Mouse (Mus musculus): Measurements from ENCODE around the gene Spag9. TPM values are rescaled to one million over a fixed set of nuclear protein-coding genes. Genes with fewer than 3 reads are reported as not detected.

The Spag9 gene
- total and polyA plus RNA-seq, 3 experiments, result 21.0 to 32.1 (median 22.6) TPM

DNA sequence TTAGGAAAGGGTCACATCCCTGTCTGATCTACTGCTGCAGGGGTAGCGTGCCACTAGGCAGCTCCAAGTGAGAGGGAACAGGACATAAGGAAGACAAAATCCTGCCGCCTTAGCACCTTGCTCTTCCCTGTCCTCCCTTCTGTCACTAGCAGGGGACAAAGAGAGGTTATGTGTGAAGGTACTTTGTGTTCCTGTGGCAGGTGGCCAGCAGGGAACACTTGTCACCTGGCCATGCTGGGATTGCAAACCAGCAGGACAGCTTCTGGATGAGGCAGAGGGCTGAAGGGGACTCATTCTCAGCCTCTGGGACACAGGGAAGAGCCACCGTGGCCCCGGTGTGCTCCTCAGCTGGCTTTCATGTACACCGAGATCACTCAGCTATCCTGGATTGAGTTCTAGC is 175.8 kb downstream of the Spag9 start:
- Histone ChIP-seq H3K9ac (ENCODE audit: insufficient read depth, low read depth) (no peak overlapping the region), H3K27me3 (replicated peaks) (peaks cover 16% of the 10 kb centered on the region), H3K79me2 (replicated peaks; ENCODE audit: control insufficient read depth, extremely low read depth, insufficient read depth, poor library complexity, severe bottlenecking) (no peaks in the 10 kb centered on the region), H3K4me2 (ENCODE audit: insufficient read depth, low read depth, poor library complexity, severe bottlenecking) (no peak overlapping the region), H3K4me1 (ENCODE audit: control insufficient read depth in 1 of 2, insufficient read depth in 2 of 2) (peaks cover 8 to 13% of the 10 kb centered on the region in 2 experiments; a peak in 3 of 4 replicates), H3K9me3 (replicated peaks; ENCODE audit: low read length) (peaks cover 12% of the 10 kb centered on the region), H3K27ac (ENCODE audit: insufficient read depth, low read depth) (no peak overlapping the region), H3K36me3 (replicated peaks in 1 of 2; ENCODE audit: control insufficient read depth in 1 of 2, insufficient read depth in 1 of 2, low read length in 1 of 2) (no peaks in the 10 kb centered on the region), H3K4me3 (replicated peaks in 1 of 3; ENCODE audit: low read depth in 2 of 3, low read length in 2 of 3, poor library complexity in 1 of 3) (no peak overlapping the region)
- TF ChIP-seq EP300 (IDR thresholded peaks at IDR 0.05; ENCODE audit: low read length) (no peak), NRF1 (IDR thresholded peaks at IDR 0.05; ENCODE audit: low read depth, low read length) (no peak), POLR2A (IDR thresholded peaks at IDR 0.05; ENCODE audit: low read depth, low read length) (no peak), TCF12 (IDR thresholded peaks at IDR 0.05; ENCODE audit: low read depth, low read length) (no peak), CHD1 (IDR thresholded peaks at IDR 0.05; ENCODE audit: low read depth, low read length) (no peak), RCOR1 (conservative IDR thresholded peaks at IDR 0.05; ENCODE audit: low read depth, low read length) (no peak), ZC3H11A (IDR thresholded peaks at IDR 0.05; ENCODE audit: low read depth, low read length) (no peak)
- dilution Hi-C loops (cut with MboI; ENCODE audit: extremely low pct_ligation_motif_present, extremely low pct_unique_long_range_greater_than_20kb, low sequenced_read_pairs) (no loop called here), in situ Hi-C loops (cut with MboI; ENCODE audit: low pct_ligation_motif_present, low pct_unique_long_range_greater_than_20kb, low sequenced_read_pairs) (no loop called here)
- DNase-seq (ENCODE audit: extremely low read depth), result no peak

DNA sequence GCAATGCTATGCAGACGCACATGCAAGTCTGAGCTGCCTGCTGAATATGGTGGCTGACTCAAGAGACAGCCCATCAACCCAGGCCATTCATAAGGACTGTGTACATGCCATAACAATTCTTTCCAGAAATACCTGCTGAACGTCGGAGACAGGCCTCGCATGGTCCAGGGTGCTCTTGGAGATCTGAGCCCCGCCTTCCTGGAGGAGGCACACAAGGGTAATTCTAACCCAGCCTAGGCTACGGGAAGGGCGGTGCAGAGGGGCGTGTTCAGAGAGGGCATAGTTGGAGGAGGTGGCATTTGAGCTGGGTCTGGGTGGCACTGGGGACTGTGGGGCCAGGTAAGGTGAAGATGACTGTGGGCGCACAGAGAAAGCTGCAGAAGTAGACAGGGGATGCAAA is 176.3 kb downstream of the Spag9 start:
- Histone ChIP-seq H3K36me3 (replicated peaks in 1 of 2; ENCODE audit: control insufficient read depth in 1 of 2, insufficient read depth in 1 of 2, low read length in 1 of 2) (no peaks in the 10 kb centered on the region), H3K4me1 (ENCODE audit: control insufficient read depth in 1 of 2, insufficient read depth in 2 of 2) (peaks cover 8 to 13% of the 10 kb centered on the region in 2 experiments; a peak in 3 of 4 replicates), H3K4me3 (replicated peaks in 1 of 3; ENCODE audit: low read depth in 2 of 3, low read length in 2 of 3, poor library complexity in 1 of 3) (no peak overlapping the region), H3K9me3 (replicated peaks; ENCODE audit: low read length) (peaks cover 12% of the 10 kb centered on the region), H3K27ac (ENCODE audit: insufficient read depth, low read depth) (no peak overlapping the region), H3K27me3 (replicated peaks) (peaks cover 16% of the 10 kb centered on the region), H3K9ac (ENCODE audit: insufficient read depth, low read depth) (no peak overlapping the region), H3K4me2 (ENCODE audit: insufficient read depth, low read depth, poor library complexity, severe bottlenecking) (no peak overlapping the region), H3K79me2 (replicated peaks; ENCODE audit: control insufficient read depth, extremely low read depth, insufficient read depth, poor library complexity, severe bottlenecking) (no peaks in the 10 kb centered on the region)
- in situ Hi-C loops (cut with MboI; ENCODE audit: low pct_ligation_motif_present, low pct_unique_long_range_greater_than_20kb, low sequenced_read_pairs), result no loop called here
- no peak for DNase-seq (ENCODE audit: extremely low read depth)
- dilution Hi-C loops (cut with MboI; ENCODE audit: extremely low pct_ligation_motif_present, extremely low pct_unique_long_range_greater_than_20kb, low sequenced_read_pairs), result no loop called here
- no peak for TF ChIP-seq TCF12 (IDR thresholded peaks at IDR 0.05; ENCODE audit: low read depth, low read length)
- TF ChIP-seq RCOR1 (conservative IDR thresholded peaks at IDR 0.05; ENCODE audit: low read depth, low read length), result no peak
- no peak for TF ChIP-seq TBP (conservative IDR thresholded peaks at IDR 0.05; ENCODE audit: low read depth, low read length)
- no peak for TF ChIP-seq USF2 (conservative IDR thresholded peaks at IDR 0.05; ENCODE audit: low read depth, low read length)
- TF ChIP-seq JUND (conservative IDR thresholded peaks at IDR 0.05; ENCODE audit: low read depth, low read length), result no peak
- TF ChIP-seq CHD2 (IDR thresholded peaks at IDR 0.05; ENCODE audit: low read length), result no peak
- no peak for TF ChIP-seq BHLHE40 (IDR thresholded peaks at IDR 0.05; ENCODE audit: low read depth, low read length)
- no peak for TF ChIP-seq PAX5 (IDR thresholded peaks at IDR 0.05; ENCODE audit: low read length)
- TF ChIP-seq UBTF (IDR thresholded peaks at IDR 0.05; ENCODE audit: low read depth, low read length), result no peak
- TF ChIP-seq RAD21 (IDR thresholded peaks at IDR 0.05; ENCODE audit: low read depth, low read length), result no peak
- TF ChIP-seq ZC3H11A (IDR thresholded peaks at IDR 0.05; ENCODE audit: low read depth, low read length), result no peak
- no peak for TF ChIP-seq GABPA (IDR thresholded peaks at IDR 0.05; ENCODE audit: insufficient replicate concordance, low read depth, low read length)
- TF ChIP-seq NRF1 (IDR thresholded peaks at IDR 0.05; ENCODE audit: low read depth, low read length), result no peak
- TF ChIP-seq SIN3A (IDR thresholded peaks at IDR 0.05; ENCODE audit: low read length), result no peak

All from CH12.LX (cell line).